Mouse (Mus musculus): ENCODE measurements at regions not wholly inside any gene's neighbourhood (a gene's known extent, or its start where the extent isn't known, plus 50 kb on each side); places are given as distances from the start of the nearest gene placed in this dataset.

GRCm38 (mm10) chr10:96330639-96331487 is 194.5 kb downstream of the Gm5426 start:
- H3K9me3 ChIP-seq (ENCODE audit: control insufficient read depth, insufficient read depth, low read depth, low read length): no peaks in the 10 kb centered on the region
- no peaks in the 10 kb centered on the region for H3K4me1 ChIP-seq (ENCODE audit: control insufficient read depth in 2 of 2, insufficient read depth in 2 of 2, low read length in 2 of 2, poor library complexity in 1 of 2)
- H3K4me3 ChIP-seq (ENCODE audit: insufficient read depth in 1 of 2, low read depth in 1 of 2, low read length in 2 of 2, poor library complexity in 1 of 2, severe bottlenecking in 1 of 2): no peak overlapping the region
- DNase-seq (ENCODE audit: low read depth, low spot score): no peak
- H3K27ac ChIP-seq (ENCODE audit: insufficient read depth, low read depth, low read length, poor library complexity, severe bottlenecking): no peak overlapping the region
- TF ChIP-seq ZC3H11A (IDR thresholded peaks at IDR 0.05; ENCODE audit: borderline replicate concordance, low read depth, low read length): no peak
- TF ChIP-seq MAFK (IDR thresholded peaks at IDR 0.05; ENCODE audit: insufficient read depth, low read depth, low read length): no peak
- TF ChIP-seq HCFC1 (IDR thresholded peaks at IDR 0.05; ENCODE audit: borderline replicate concordance, insufficient read depth, low read length): no peak
- TF ChIP-seq CHD2 (IDR thresholded peaks at IDR 0.05; ENCODE audit: low read depth, low read length): no peak
- TF ChIP-seq ZNF384 (IDR thresholded peaks at IDR 0.05; ENCODE audit: low read depth, low read length): no peak
- H3K36me3 ChIP-seq (ENCODE audit: control insufficient read depth, insufficient read depth, low read length, poor library complexity, severe bottlenecking): no peaks in the 10 kb centered on the region
- in situ Hi-C loops (cut with MboI; ENCODE audit: low sequenced_read_pairs in 2 of 2, unreplicated experiment in 2 of 2): no loop called here
- no peak overlapping the region for H3K9ac ChIP-seq (ENCODE audit: insufficient read depth, low read depth, low read length, poor library complexity, severe bottlenecking)

- no peak for TF ChIP-seq ZC3H11A (IDR thresholded peaks at IDR 0.05; ENCODE audit: borderline replicate concordance, low read depth, low read length)
- TF ChIP-seq ZNF384 (IDR thresholded peaks at IDR 0.05; ENCODE audit: low read depth, low read length): no peak
- TF ChIP-seq HCFC1 (IDR thresholded peaks at IDR 0.05; ENCODE audit: borderline replicate concordance, insufficient read depth, low read length): no peak
- no peak for TF ChIP-seq CHD2 (IDR thresholded peaks at IDR 0.05; ENCODE audit: low read depth, low read length)
- no peak for TF ChIP-seq MAFK (IDR thresholded peaks at IDR 0.05; ENCODE audit: insufficient read depth, low read depth, low read length)
- no peaks in the 10 kb centered on the region for H3K9me3 ChIP-seq (ENCODE audit: control insufficient read depth, insufficient read depth, low read depth, low read length)
- no peak overlapping the region for H3K4me3 ChIP-seq (ENCODE audit: insufficient read depth in 1 of 2, low read depth in 1 of 2, low read length in 2 of 2, poor library complexity in 1 of 2, severe bottlenecking in 1 of 2)
- H3K9ac ChIP-seq (ENCODE audit: insufficient read depth, low read depth, low read length, poor library complexity, severe bottlenecking): no peak overlapping the region
- DNase-seq (ENCODE audit: low read depth, low spot score): no peak
- no peaks in the 10 kb centered on the region for H3K36me3 ChIP-seq (ENCODE audit: control insufficient read depth, insufficient read depth, low read length, poor library complexity, severe bottlenecking)
- H3K27ac ChIP-seq (ENCODE audit: insufficient read depth, low read depth, low read length, poor library complexity, severe bottlenecking): no peak overlapping the region
- in situ Hi-C loops (cut with MboI; ENCODE audit: low sequenced_read_pairs in 2 of 2, unreplicated experiment in 2 of 2): no loop called here
- no peaks in the 10 kb centered on the region for H3K4me1 ChIP-seq (ENCODE audit: control insufficient read depth in 2 of 2, insufficient read depth in 2 of 2, low read length in 2 of 2, poor library complexity in 1 of 2)
Observed at GRCm38 (mm10) chr10:96332731-96333201, 196.4 kb downstream of the Gm5426 start.

- H3K9ac ChIP-seq (ENCODE audit: insufficient read depth, low read depth, low read length, poor library complexity, severe bottlenecking): no peak overlapping the region
- no peaks in the 10 kb centered on the region for H3K9me3 ChIP-seq (ENCODE audit: control insufficient read depth, insufficient read depth, low read depth, low read length)
- in situ Hi-C loops (cut with MboI; ENCODE audit: low sequenced_read_pairs in 2 of 2, unreplicated experiment in 2 of 2): no loop called here
- no peak for DNase-seq (ENCODE audit: low read depth, low spot score)
- no peak overlapping the region for H3K27ac ChIP-seq (ENCODE audit: insufficient read depth, low read depth, low read length, poor library complexity, severe bottlenecking)
- no peak overlapping the region for H3K4me3 ChIP-seq (ENCODE audit: insufficient read depth in 1 of 2, low read depth in 1 of 2, low read length in 2 of 2, poor library complexity in 1 of 2, severe bottlenecking in 1 of 2)
- no peaks in the 10 kb centered on the region for H3K36me3 ChIP-seq (ENCODE audit: control insufficient read depth, insufficient read depth, low read length, poor library complexity, severe bottlenecking)
- H3K4me1 ChIP-seq (ENCODE audit: control insufficient read depth in 2 of 2, insufficient read depth in 2 of 2, low read length in 2 of 2, poor library complexity in 1 of 2): no peaks in the 10 kb centered on the region
- TF ChIP-seq ZNF384 (IDR thresholded peaks at IDR 0.05; ENCODE audit: low read depth, low read length): no peak
- TF ChIP-seq ZC3H11A (IDR thresholded peaks at IDR 0.05; ENCODE audit: borderline replicate concordance, low read depth, low read length): no peak
- TF ChIP-seq CHD2 (IDR thresholded peaks at IDR 0.05; ENCODE audit: low read depth, low read length): no peak
- no peak for TF ChIP-seq HCFC1 (IDR thresholded peaks at IDR 0.05; ENCODE audit: borderline replicate concordance, insufficient read depth, low read length)
- no peak for TF ChIP-seq MAFK (IDR thresholded peaks at IDR 0.05; ENCODE audit: insufficient read depth, low read depth, low read length)
Observed at GRCm38 (mm10) chr10:96333224-96333623, 196.8 kb downstream of the Gm5426 start.

GRCm38 (mm10) chr10:96336271-96336670 is 199.9 kb downstream of the Gm5426 start:
- in situ Hi-C loops (cut with MboI; ENCODE audit: low sequenced_read_pairs in 2 of 2, unreplicated experiment in 2 of 2): no loop called here

More at GRCm38 (mm10) chr10:96336271-96336670, 199.9 kb downstream of the Gm5426 start:
- no peaks in the 10 kb centered on the region for H3K9me3 ChIP-seq (ENCODE audit: control insufficient read depth, insufficient read depth, low read depth, low read length)
- H3K36me3 ChIP-seq (ENCODE audit: control insufficient read depth, insufficient read depth, low read length, poor library complexity, severe bottlenecking): no peaks in the 10 kb centered on the region
- no peaks in the 10 kb centered on the region for H3K4me1 ChIP-seq (ENCODE audit: control insufficient read depth in 2 of 2, insufficient read depth in 2 of 2, low read length in 2 of 2, poor library complexity in 1 of 2)
- no peak for DNase-seq (ENCODE audit: low read depth, low spot score)
- no peak for TF ChIP-seq ZC3H11A (IDR thresholded peaks at IDR 0.05; ENCODE audit: borderline replicate concordance, low read depth, low read length)
- no peak overlapping the region for H3K9ac ChIP-seq (ENCODE audit: insufficient read depth, low read depth, low read length, poor library complexity, severe bottlenecking)
- no peak overlapping the region for H3K27ac ChIP-seq (ENCODE audit: insufficient read depth, low read depth, low read length, poor library complexity, severe bottlenecking)
- no peak overlapping the region for H3K4me3 ChIP-seq (ENCODE audit: insufficient read depth in 1 of 2, low read depth in 1 of 2, low read length in 2 of 2, poor library complexity in 1 of 2, severe bottlenecking in 1 of 2)

Measured in ES-E14 (cell line).